Mouse (Mus musculus) common myeloid progenitor, adult 5-6 weeks (primary cell): ENCODE measurements around the gene Kpnb1. TPM values are rescaled to one million over a fixed set of nuclear protein-coding genes. Genes with fewer than 3 reads are reported as not detected.
"Not testable (repeated sequence)": the region's sequence is repeated elsewhere in the genome, so short reads cannot be mapped to it uniquely, and the experiment has no call there.

Source experiments
- ATAC-seq: replicated peaks from 2 replicates; pipeline ENCODE4 v1.8.0; 2016; ENCODE audit warnings: low read depth, mild to moderate bottlenecking, moderate TSS enrichment, inconsistent platforms; ENCODE audit not compliant: poor library complexity, severe bottlenecking
- total RNA-seq: library from RNA; stranded (forward); fragments of 200-1000, 187-1606 nt; gene quantifications from 2 replicates; pipeline ENCODE4 v1.2.3, GENCODE M21; 2017

Kpnb1 gene
- total RNA-seq: 350 and 405 TPM in 2 replicates

GRCm38 (mm10) chr11:97187764-97188642 lies at the start of gene Kpnb1:
TSS of gene Kpnb1 (minus strand) at chr11:97187881.
- peak; percentile 70 for ATAC-seq

- no peak for ATAC-seq
These were observed 44.8 kb upstream of the Kpnb1 start for GRCm38 (mm10) chr11:97232436-97232835.

GRCm38 (mm10) chr11:97229396-97229795 lies 41.7 kb upstream of the Kpnb1 start:
- ATAC-seq: no peak

- no peak for ATAC-seq
These were observed 41.3 kb upstream of the Kpnb1 start for GRCm38 (mm10) chr11:97228985-97229384.

GRCm38 (mm10) chr11:97226131-97226530 lies 38.5 kb upstream of the Kpnb1 start:
- no peak for ATAC-seq

GRCm38 (mm10) chr11:97223485-97223884 lies 35.8 kb upstream of the Kpnb1 start:
- no peak for ATAC-seq

GRCm38 (mm10) chr11:97221611-97222010 lies 33.9 kb upstream of the Kpnb1 start:
- ATAC-seq: no peak

GRCm38 (mm10) chr11:97220211-97220610 lies 32.5 kb upstream of the Kpnb1 start:
- ATAC-seq: no peak

- ATAC-seq: no peak
These were observed 26.7 kb upstream of the Kpnb1 start for GRCm38 (mm10) chr11:97214411-97214810.

- no peak for ATAC-seq
These were observed 23.2 kb upstream of the Kpnb1 start for GRCm38 (mm10) chr11:97210728-97211400.

- no peak for ATAC-seq
These were observed 19.3 kb upstream of the Kpnb1 start for GRCm38 (mm10) chr11:97207011-97207422.

- ATAC-seq: no peak
These were observed 11.8 kb upstream of the Kpnb1 start for GRCm38 (mm10) chr11:97199519-97199918.

- peak; percentile 58; the same call in 1 of the 2 replicates for ATAC-seq
These were observed 10.9 kb upstream of the Kpnb1 start for GRCm38 (mm10) chr11:97198601-97199000.

GRCm38 (mm10) chr11:97197021-97197420 lies 9.3 kb upstream of the Kpnb1 start:
- no peak for ATAC-seq

GRCm38 (mm10) chr11:97196541-97196940 lies 8.9 kb upstream of the Kpnb1 start:
- no peak for ATAC-seq

GRCm38 (mm10) chr11:97192621-97192951 lies 4.9 kb upstream of the Kpnb1 start:
- ATAC-seq: no peak

GRCm38 (mm10) chr11:97191915-97192620 lies 4.4 kb upstream of the Kpnb1 start:
- no peak for ATAC-seq

- ATAC-seq: peak; percentile 4; the same call in 1 of the 2 replicates
These were observed 3.3 kb upstream of the Kpnb1 start for GRCm38 (mm10) chr11:97190992-97191391.

- not testable (repeated sequence) for ATAC-seq
These were observed 2.0 kb upstream of the Kpnb1 start for GRCm38 (mm10) chr11:97189645-97190044.

GRCm38 (mm10) chr11:97189231-97189630 lies 1.6 kb upstream of the Kpnb1 start:
- no peak for ATAC-seq

GRCm38 (mm10) chr11:97188643-97188955 lies 918 bp upstream of the Kpnb1 start:
- ATAC-seq: no peak
